Mouse (Mus musculus): Measurements from ENCODE around the gene Tshr.
A peak's percentile ranks its signal among the peaks of the same experiment; 100 is the strongest.
"Not testable (repeated sequence)": the region's sequence is repeated elsewhere in the genome, so short reads cannot be mapped to it uniquely, and the experiment has no call there.

Tshr gene

GRCm38 (mm10) chr12:91384281-91385017 is at the start of gene Tshr, which contains the start of gene Cep128:
Gene Tshr, plus strand, starts transcription at chr12:91384563.
Gene Cep128, minus strand, starts transcription at chr12:91384409.
- peak; percentile 92 for DNase-seq (ENCODE audit: low read depth)

- DNase-seq (ENCODE audit: low read depth) = not testable (repeated sequence)
Observed at GRCm38 (mm10) chr12:91338656-91339055, 45.7 kb upstream of the Tshr start.

- DNase-seq (ENCODE audit: low read depth) = no peak
Observed at GRCm38 (mm10) chr12:91353783-91354182, 30.6 kb upstream of the Tshr start.

GRCm38 (mm10) chr12:91369173-91369572 is 15.2 kb upstream of the Tshr start:
- no peak for DNase-seq (ENCODE audit: low read depth)

- DNase-seq (ENCODE audit: low read depth) = no peak
Observed at GRCm38 (mm10) chr12:91383516-91384264, 673 bp upstream of the Tshr start.

GRCm38 (mm10) chr12:91400232-91401048 is 16.1 kb downstream of the Tshr start:
- DNase-seq (ENCODE audit: low read depth) = peak; percentile 50

- no peak for DNase-seq (ENCODE audit: low read depth)
Observed at GRCm38 (mm10) chr12:91401049-91401352, 16.6 kb downstream of the Tshr start.

GRCm38 (mm10) chr12:91410306-91410705 is 25.9 kb downstream of the Tshr start:
- no peak for DNase-seq (ENCODE audit: low read depth)

- DNase-seq (ENCODE audit: low read depth) = no peak
Observed at GRCm38 (mm10) chr12:91412461-91413182, 28.3 kb downstream of the Tshr start.

- no peak for DNase-seq (ENCODE audit: low read depth)
Observed at GRCm38 (mm10) chr12:91415112-91415511, 30.7 kb downstream of the Tshr start.

GRCm38 (mm10) chr12:91416828-91417227 is 32.5 kb downstream of the Tshr start:
- DNase-seq (ENCODE audit: low read depth) = no peak

- DNase-seq (ENCODE audit: low read depth) = peak; percentile 68
Observed at GRCm38 (mm10) chr12:91418791-91419190, 34.4 kb downstream of the Tshr start.

GRCm38 (mm10) chr12:91421272-91421671 is 36.9 kb downstream of the Tshr start:
- DNase-seq (ENCODE audit: low read depth) = no peak

- peak; percentile 80 for DNase-seq (ENCODE audit: low read depth)
Observed at GRCm38 (mm10) chr12:91423125-91423820, 38.9 kb downstream of the Tshr start.

- DNase-seq (ENCODE audit: low read depth) = no peak
Observed at GRCm38 (mm10) chr12:91426499-91426898, 42.1 kb downstream of the Tshr start.

GRCm38 (mm10) chr12:91427129-91427528 is 42.8 kb downstream of the Tshr start:
- DNase-seq (ENCODE audit: low read depth) = no peak

GRCm38 (mm10) chr12:91482195-91482733 is 97.9 kb downstream of the Tshr start:
- DNase-seq (ENCODE audit: low read depth) = no peak

- no peak for DNase-seq (ENCODE audit: low read depth)
Observed at GRCm38 (mm10) chr12:91486342-91486741, 102.0 kb downstream of the Tshr start.

GRCm38 (mm10) chr12:91488406-91488805 is 104.0 kb downstream of the Tshr start:
- DNase-seq (ENCODE audit: low read depth) = no peak

GRCm38 (mm10) chr12:91495497-91496225 is 111.3 kb downstream of the Tshr start:
- no peak for DNase-seq (ENCODE audit: low read depth)

All from naive thymus-derived CD4-positive, alpha-beta T cell, adult 2 months (primary cell).